Mouse (Mus musculus) heart, embryonic 10.5 days (tissue): ENCODE results near the gene Slx4. TPM values are rescaled to one million over a fixed set of nuclear protein-coding genes. Genes with fewer than 3 reads are reported as not detected.

Source experiments
- DNase-seq: peaks from one replicate; pipeline ENCODE4 v3.0.0-alpha.2; 2017; ENCODE audit warnings: low spot score
- H3K27ac ChIP-seq: fragments of 300-500 bp; sonication (generic); 2 replicates; pipeline ENCODE4 v1.5.1; 2016; ENCODE audit warnings: mild to moderate bottlenecking
- H3K27me3 ChIP-seq: fragments of 300-500 bp; sonication (generic); 2 replicates; pipeline ENCODE4 v1.6.1; 2016; ENCODE audit warnings: mild to moderate bottlenecking; ENCODE audit not compliant: poor library complexity, insufficient read depth, severe bottlenecking
- H3K36me3 ChIP-seq: fragments of 300-500 bp; sonication (generic); 2 replicates; pipeline ENCODE4 v1.6.1; 2016; ENCODE audit warnings: mild to moderate bottlenecking, moderate library complexity
- H3K4me1 ChIP-seq: fragments of 300-500 bp; sonication (generic); 2 replicates; pipeline ENCODE4 v1.6.1; 2016; ENCODE audit warnings: mild to moderate bottlenecking
- H3K4me3 ChIP-seq: fragments of 300-500 bp; sonication (generic); 2 replicates; pipeline ENCODE4 v1.5.1; 2016; ENCODE audit warnings: mild to moderate bottlenecking, moderate library complexity
- H3K9me3 ChIP-seq: fragments of 300-500 bp; sonication (generic); 2 replicates; pipeline ENCODE4 v1.6.1; 2016; ENCODE audit warnings: mild to moderate bottlenecking, moderate library complexity
- WGBS: fragments of 180-500 bp; shearing (Covaris S2); methylation state at CpG from one replicate; pipeline ENCODE4 v1.1.7; 2016; 5-methylcytosine and 5-hydroxymethylcytosine counted together
- polyA plus RNA-seq: library from polyadenylated mRNA; unstranded; fragments of >200 nt; fragmentation: Nextera tagmentation; extraction: Ambion mirVana; gene quantifications from 2 replicates; pipeline ENCODE4 v1.2.1, GENCODE M21; 2016

The Slx4 gene
- polyA plus RNA-seq = 17.5 and 20.0 TPM in 2 replicates

DNA sequence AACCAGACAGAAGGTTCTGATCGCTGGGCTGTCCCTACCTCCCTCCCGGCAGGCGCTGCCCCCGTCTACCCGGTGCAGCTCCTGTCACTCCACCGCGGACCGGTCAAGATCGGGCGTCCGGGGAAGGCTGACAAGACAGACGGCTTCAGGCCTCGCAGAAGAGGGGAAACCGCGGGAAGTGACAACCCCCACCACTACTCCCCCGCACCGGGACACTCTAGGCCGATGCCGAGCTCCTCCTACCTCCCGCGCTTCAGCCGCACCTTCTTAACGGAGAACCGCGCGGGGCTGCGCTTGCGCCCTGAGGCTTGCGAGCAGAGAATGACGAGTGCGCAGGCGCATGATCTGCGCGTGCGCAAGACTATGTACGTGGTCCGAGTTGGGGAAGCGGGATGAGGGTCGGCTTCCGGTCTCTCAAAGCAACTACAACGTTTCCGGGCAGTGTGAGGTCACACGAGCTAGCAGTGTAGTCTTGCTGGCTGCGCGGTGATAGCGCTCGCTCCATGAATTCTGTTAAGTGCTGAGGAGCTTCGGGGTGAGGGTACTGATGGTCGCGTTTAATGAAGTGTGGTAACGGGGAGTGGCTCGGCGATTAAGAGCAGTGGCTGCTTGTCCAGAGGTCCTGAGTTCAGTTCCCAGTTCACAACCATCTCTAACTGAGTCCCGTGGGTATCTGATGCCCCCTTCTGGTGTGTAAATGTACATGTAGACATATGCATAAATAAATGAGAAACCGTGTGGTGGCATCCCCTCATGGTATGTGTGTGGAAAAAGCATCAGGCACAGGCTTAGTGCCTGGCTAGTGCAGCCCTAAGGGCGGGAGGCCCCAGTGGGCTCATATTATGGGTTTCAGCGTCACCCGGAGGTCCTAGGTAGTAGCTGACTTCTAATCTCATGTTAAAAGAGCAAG lies at the start of gene Slx4:
Gene Slx4 (minus strand): TSS at position 282 of the 910 bp plus-strand sequence.
- H3K27me3 ChIP-seq = no peaks in the 10 kb centered on the region
- H3K36me3 ChIP-seq = peaks cover 25% of the 10 kb centered on the region
- DNase-seq = peak; percentile 98
- peak within 1 kb of the TSS; percentile 82 for H3K4me3 ChIP-seq
- 1% methylated on average over 58 of the region's 58 CpGs for WGBS
- H3K27ac ChIP-seq = peak within 1 kb of the TSS; percentile 89
- 0 out of 2 replicates have a peak, but pooled peaks cover 4% of the 10 kb centered on the region for H3K9me3 ChIP-seq
- H3K4me1 ChIP-seq = peaks cover 13% of the 10 kb centered on the region

DNA sequence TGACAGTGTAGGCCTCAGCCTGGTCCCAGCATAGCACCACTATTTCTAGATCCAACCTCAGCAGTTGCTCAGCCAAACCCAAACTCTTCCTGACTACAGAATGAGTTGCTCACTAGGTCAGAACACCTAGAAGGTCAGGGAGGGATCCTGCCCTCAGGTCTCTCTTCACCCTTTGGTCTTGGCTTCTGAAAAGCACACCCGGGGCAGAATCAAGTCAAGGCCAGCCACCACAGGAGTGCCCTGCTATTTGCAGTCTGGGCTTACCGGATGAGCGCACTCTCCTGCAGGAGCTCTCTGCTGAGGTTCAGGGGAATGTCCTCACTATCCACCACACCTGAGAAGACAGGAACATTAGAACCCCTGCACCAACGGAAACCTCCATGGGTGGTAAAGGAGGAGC lies 49.0 kb upstream of the Slx4 start:
- no peak for DNase-seq
- Histone ChIP-seq H3K27me3 (no peaks in the 10 kb centered on the region), H3K4me1 (no peaks in the 10 kb centered on the region), H3K27ac (no peak overlapping the region), H3K4me3 (no peak overlapping the region), H3K36me3 (peaks cover 84% of the 10 kb centered on the region), H3K9me3 (no peaks in the 10 kb centered on the region)
- WGBS = 94% methylated on average over 4 of the region's 4 CpGs

DNA sequence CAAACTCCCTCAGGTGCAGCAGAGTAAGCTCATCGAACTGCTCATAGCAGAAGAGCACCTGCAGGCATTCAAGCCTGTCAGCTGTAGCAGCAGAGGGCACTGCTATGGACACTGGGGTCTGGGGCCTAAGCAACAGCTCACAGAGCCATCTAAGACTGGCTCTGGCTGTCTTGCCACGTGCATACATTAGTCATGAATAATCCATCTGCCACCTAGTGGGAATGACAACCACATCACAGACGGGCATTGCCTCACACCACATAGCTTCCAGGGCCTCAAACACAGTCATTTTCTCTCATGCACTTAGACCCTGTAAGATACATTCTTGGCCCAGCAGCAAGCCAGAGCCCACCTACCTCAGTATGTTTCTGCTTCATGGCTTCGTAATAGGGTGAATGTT lies 42.0 kb upstream of the Slx4 start:
- 89% methylated on average over 4 of the region's 4 CpGs for whole genome bisulfite sequencing
- Histone ChIP-seq H3K4me1 (no peaks in the 10 kb centered on the region), H3K27ac (no peak overlapping the region), H3K9me3 (no peaks in the 10 kb centered on the region), H3K4me3 (no peak overlapping the region), H3K27me3 (no peaks in the 10 kb centered on the region), H3K36me3 (peaks cover 92% of the 10 kb centered on the region)
- no peak for DNase-seq

- Histone ChIP-seq H3K9me3 (no peaks in the 10 kb centered on the region), H3K27ac (no peak overlapping the region), H3K27me3 (no peaks in the 10 kb centered on the region), H3K4me3 (no peak overlapping the region), H3K4me1 (no peaks in the 10 kb centered on the region), H3K36me3 (peaks cover 93% of the 10 kb centered on the region)
- no peak for DNase-seq
- 97% methylated on average over 2 of the region's 2 CpGs for WGBS
These were observed 40.5 kb upstream of the Slx4 start for GRCm38 (mm10) chr16:4044093-4044492.

DNA sequence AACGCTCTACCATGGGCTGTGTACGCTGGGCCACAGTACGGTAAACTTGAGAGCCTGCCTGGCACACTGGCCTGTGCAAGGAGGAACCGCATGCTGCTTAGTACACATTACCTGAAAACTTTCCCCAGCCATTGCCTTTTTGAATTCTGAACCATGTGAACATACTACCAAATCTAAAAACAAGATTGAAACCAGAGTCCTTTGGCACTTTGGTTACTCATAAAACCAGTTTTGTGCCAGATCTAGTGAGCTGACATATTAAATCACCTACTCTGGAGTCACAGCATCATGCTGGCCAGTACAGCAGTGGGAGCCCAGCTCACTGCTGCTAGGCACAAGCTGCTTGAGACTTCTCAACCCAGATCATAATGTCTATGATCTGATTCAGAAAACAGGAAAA lies 38.1 kb upstream of the Slx4 start:
- WGBS = 96% methylated on average over 4 of the region's 4 CpGs
- H3K4me1 ChIP-seq = no peaks in the 10 kb centered on the region
- H3K27ac ChIP-seq = no peak overlapping the region
- no peak overlapping the region for H3K4me3 ChIP-seq
- no peaks in the 10 kb centered on the region for H3K27me3 ChIP-seq
- H3K9me3 ChIP-seq = no peaks in the 10 kb centered on the region
- no peak for DNase-seq
- peaks cover 95% of the 10 kb centered on the region for H3K36me3 ChIP-seq

GRCm38 (mm10) chr16:4040206-4040605 lies 36.6 kb upstream of the Slx4 start:
- no peaks in the 10 kb centered on the region for H3K4me1 ChIP-seq
- no peaks in the 10 kb centered on the region for H3K27me3 ChIP-seq
- no peak overlapping the region for H3K4me3 ChIP-seq
- no peak for DNase-seq
- no peaks in the 10 kb centered on the region for H3K9me3 ChIP-seq
- 85% methylated on average over 5 of the region's 5 CpGs for WGBS
- H3K36me3 ChIP-seq = peaks cover 88% of the 10 kb centered on the region
- no peak overlapping the region for H3K27ac ChIP-seq

- 94% methylated on average over 7 of the region's 7 CpGs for WGBS
- Histone ChIP-seq H3K4me3 (no peak overlapping the region), H3K36me3 (peaks cover 66% of the 10 kb centered on the region)
These were observed 34.1 kb upstream of the Slx4 start for GRCm38 (mm10) chr16:4037690-4038089.

DNA sequence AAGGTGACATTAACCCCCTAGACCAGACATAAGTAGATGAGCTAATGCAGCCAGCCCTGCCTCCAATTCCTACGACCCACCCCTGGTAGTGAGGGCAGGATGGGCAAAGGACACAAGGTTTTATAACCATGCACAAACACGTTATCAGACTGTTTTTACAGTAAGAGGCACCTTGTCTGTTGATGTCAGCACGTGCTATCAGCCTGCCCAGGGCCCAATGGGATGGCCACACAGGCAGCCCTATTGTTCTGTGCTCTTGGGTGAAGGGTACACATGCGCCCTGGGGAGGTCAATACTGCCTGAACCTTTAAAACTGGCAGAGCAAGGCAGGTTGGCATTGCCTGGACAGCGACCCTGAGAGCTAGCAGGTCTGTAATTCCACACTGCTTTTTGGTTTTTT lies 33.2 kb upstream of the Slx4 start, which contains the start of gene Dnase1:
Gene Dnase1 (plus strand): TSS at position 136 of the 400 bp plus-strand sequence.
- no peaks in the 10 kb centered on the region for H3K4me1 ChIP-seq
- WGBS = 80% methylated on average over 5 of the region's 5 CpGs
- no peak for DNase-seq
- H3K9me3 ChIP-seq = no peaks in the 10 kb centered on the region
- no peaks in the 10 kb centered on the region for H3K27me3 ChIP-seq
- H3K4me3 ChIP-seq = no peak within 1 kb of the TSS
- peaks cover 59% of the 10 kb centered on the region for H3K36me3 ChIP-seq
- H3K27ac ChIP-seq = no peak within 1 kb of the TSS

More at GRCm38 (mm10) chr16:4037690-4038089, 34.1 kb upstream of the Slx4 start:
- H3K9me3 ChIP-seq = no peaks in the 10 kb centered on the region
- H3K4me1 ChIP-seq = no peaks in the 10 kb centered on the region
- DNase-seq = no peak
- H3K27me3 ChIP-seq = no peaks in the 10 kb centered on the region
- H3K27ac ChIP-seq = no peak overlapping the region

- DNase-seq = peak; percentile 16
- Histone ChIP-seq H3K4me1 (no peaks in the 10 kb centered on the region), H3K9me3 (no peaks in the 10 kb centered on the region), H3K27ac (no peak overlapping the region), H3K27me3 (no peaks in the 10 kb centered on the region), H3K4me3 (no peak overlapping the region), H3K36me3 (peaks cover 46% of the 10 kb centered on the region)
- 84% methylated on average over 2 of the region's 2 CpGs for WGBS
These were observed 32.0 kb upstream of the Slx4 start for GRCm38 (mm10) chr16:4035575-4035974.

GRCm38 (mm10) chr16:4034476-4034875 lies 30.9 kb upstream of the Slx4 start:
- WGBS = 78% methylated on average over 3 of the region's 3 CpGs
- no peak overlapping the region for H3K4me3 ChIP-seq

GRCm38 (mm10) chr16:4033971-4034370 lies 30.4 kb upstream of the Slx4 start:
- no peak for DNase-seq
- Histone ChIP-seq H3K27me3 (no peaks in the 10 kb centered on the region), H3K27ac (no peak overlapping the region), H3K36me3 (peaks cover 35% of the 10 kb centered on the region), H3K4me1 (no peaks in the 10 kb centered on the region), H3K9me3 (no peaks in the 10 kb centered on the region), H3K4me3 (no peak overlapping the region)
- 46% methylated on average over 5 of the region's 5 CpGs for WGBS

More at GRCm38 (mm10) chr16:4034476-4034875, 30.9 kb upstream of the Slx4 start:
- Histone ChIP-seq H3K9me3 (no peaks in the 10 kb centered on the region), H3K4me1 (no peaks in the 10 kb centered on the region), H3K27me3 (no peaks in the 10 kb centered on the region), H3K36me3 (peaks cover 39% of the 10 kb centered on the region), H3K27ac (no peak overlapping the region)
- DNase-seq = no peak

DNA sequence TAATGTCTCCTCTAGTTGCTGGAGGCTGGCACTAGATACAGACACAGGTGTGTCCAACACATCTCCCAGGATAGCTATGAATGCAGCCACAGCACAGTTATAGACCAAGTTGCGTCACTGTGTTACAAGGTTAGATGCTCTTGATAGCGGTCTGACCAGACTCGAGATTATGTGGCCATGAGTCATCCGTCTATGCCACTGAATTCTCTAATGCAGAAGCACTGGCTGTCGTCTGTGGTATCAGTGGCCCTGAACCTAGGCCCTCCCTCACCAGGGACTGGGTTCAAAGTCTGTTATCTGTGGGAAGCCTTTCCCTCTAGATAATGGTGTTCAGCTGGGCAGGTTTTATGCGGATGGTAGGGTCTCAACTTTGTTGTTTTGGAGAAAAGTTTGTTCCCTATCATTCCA lies 28.8 kb upstream of the Slx4 start:
- Histone ChIP-seq H3K27me3 (no peaks in the 10 kb centered on the region), H3K4me1 (no peaks in the 10 kb centered on the region), H3K36me3 (peaks cover 18% of the 10 kb centered on the region), H3K27ac (no peak overlapping the region), H3K9me3 (no peaks in the 10 kb centered on the region), H3K4me3 (no peak overlapping the region)
- 64% methylated on average over 6 of the region's 6 CpGs for WGBS
- DNase-seq = no peak

DNA sequence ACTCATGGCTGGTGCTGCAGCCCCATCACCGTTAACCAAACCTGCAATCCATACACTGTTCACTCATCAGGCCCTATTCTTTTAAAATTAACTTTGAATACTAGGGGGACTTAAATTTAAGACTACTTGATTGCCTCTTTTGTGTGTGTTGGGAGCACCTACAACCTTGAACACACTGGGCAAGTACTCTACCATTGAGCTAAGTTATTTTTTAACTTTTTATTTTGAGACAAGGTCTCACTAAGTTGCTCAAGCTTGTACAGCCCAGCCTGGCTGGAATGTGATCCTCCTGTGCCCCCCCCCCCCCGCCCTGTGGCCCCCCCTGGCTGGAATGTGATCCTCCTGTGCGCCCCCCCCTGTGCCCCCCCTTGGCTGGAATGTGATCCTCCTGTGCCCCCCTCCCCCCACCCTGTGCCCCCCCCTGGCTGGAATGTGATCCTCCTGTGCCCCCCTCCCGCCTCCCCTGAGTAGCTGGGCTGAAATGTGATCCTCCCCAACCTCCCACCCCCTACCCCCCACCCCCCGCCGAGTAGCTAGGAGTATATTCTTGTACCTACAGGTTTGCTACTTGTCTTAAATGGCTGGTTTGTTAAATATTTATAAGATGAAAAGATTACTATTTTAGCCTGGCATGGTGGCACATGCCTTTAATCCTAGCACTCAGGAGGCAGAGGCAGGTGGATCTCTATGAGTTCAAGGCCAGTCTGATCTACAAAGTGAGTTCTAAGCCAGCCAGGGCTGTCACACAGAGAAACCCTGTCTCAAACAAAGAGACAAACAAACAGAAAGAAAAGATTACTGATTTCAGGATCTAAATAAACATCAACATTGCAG lies 28.1 kb upstream of the Slx4 start:
- Histone ChIP-seq H3K27me3 (no peaks in the 10 kb centered on the region), H3K9me3 (no peaks in the 10 kb centered on the region), H3K4me3 (no peak overlapping the region), H3K36me3 (0 out of 2 replicates have a peak, but pooled peaks cover 11% of the 10 kb centered on the region), H3K27ac (no peak overlapping the region), H3K4me1 (no peaks in the 10 kb centered on the region)
- no peak for DNase-seq
- 61% methylated on average over 4 of the region's 6 CpGs for WGBS
